Mouse (Mus musculus) embryonic facial prominence, embryonic 12.5 days (tissue): Measurements from ENCODE around the gene Snd1. TPM values are rescaled to one million over a fixed set of nuclear protein-coding genes. Genes with fewer than 3 reads are reported as not detected.

Experiments
- ATAC-seq: fragments of 200-750 bp; cut with Nextera tagmentation; 2 replicates; pipeline ENCODE4 v1.8.0; 2017; ENCODE audit not compliant: insufficient number of reproducible peaks, insufficient read depth, low FRiP score, low TSS enrichment
- H3K27ac ChIP-seq: fragments of 300-500 bp; sonication (generic); 2 replicates; pipeline ENCODE4 v1.5.1; 2016; ENCODE audit warnings: mild to moderate bottlenecking
- H3K27me3 ChIP-seq: fragments of 300-500 bp; sonication (generic); 2 replicates; pipeline ENCODE4 v1.6.1; 2016; ENCODE audit warnings: mild to moderate bottlenecking, moderate library complexity
- H3K36me3 ChIP-seq: fragments of 300-500 bp; sonication (generic); 2 replicates; pipeline ENCODE4 v1.6.1; 2016; ENCODE audit warnings: mild to moderate bottlenecking
- H3K4me1 ChIP-seq: fragments of 300-500 bp; sonication (generic); 2 replicates; pipeline ENCODE4 v1.6.1; 2016
- H3K4me2 ChIP-seq: fragments of 300-500 bp; sonication (generic); replicated peaks from 2 replicates; pipeline ENCODE4 v1.6.1; 2016; ENCODE audit warnings: mild to moderate bottlenecking, moderate library complexity
- H3K4me3 ChIP-seq: fragments of 300-500 bp; sonication (generic); 2 replicates; pipeline ENCODE4 v1.5.1; 2016; ENCODE audit warnings: mild to moderate bottlenecking
- H3K9ac ChIP-seq: fragments of 300-500 bp; sonication (generic); 2 replicates; pipeline ENCODE4 v1.6.1; 2016; ENCODE audit warnings: mild to moderate bottlenecking, moderate library complexity
- H3K9me3 ChIP-seq: fragments of 300-500 bp; sonication (generic); 2 replicates; pipeline ENCODE4 v1.6.1; 2016; ENCODE audit warnings: mild to moderate bottlenecking, moderate library complexity
- WGBS: fragments of 180-500 bp; shearing (Covaris S2); methylation state at CpG from one replicate; pipeline ENCODE4 v1.1.7; 2016; 5-methylcytosine and 5-hydroxymethylcytosine counted together
- polyA plus RNA-seq: library from polyadenylated mRNA; unstranded; fragments of >200 nt; fragmentation: Nextera tagmentation; extraction: Ambion mirVana; gene quantifications from 2 replicates; pipeline ENCODE4 v1.2.1, GENCODE M21; 2016

Snd1 gene
- polyA plus RNA-seq, 1 experiment from 2014 or later: 133 TPM

GRCm38 (mm10) chr6:28856789-28857188, 381.9 kb downstream of the Snd1 start:
- Histone ChIP-seq H3K4me1 (peaks cover 53% of the 10 kb centered on the region), H3K9me3 (no peaks in the 10 kb centered on the region), H3K27ac (no peak overlapping the region), H3K9ac (no peak overlapping the region), H3K27me3 (no peaks in the 10 kb centered on the region), H3K4me2 (no peak overlapping the region), H3K36me3 (no peaks in the 10 kb centered on the region), H3K4me3 (no peak overlapping the region)
- ATAC-seq: no peak
- WGBS: 68% methylated on average over 4 of the region's 4 CpGs

GRCm38 (mm10) chr6:28857198-28858180, 382.6 kb downstream of the Snd1 start:
- Histone ChIP-seq H3K4me1 (peaks cover 48% of the 10 kb centered on the region), H3K27ac (no peak overlapping the region), H3K4me2 (no peak overlapping the region), H3K27me3 (no peaks in the 10 kb centered on the region), H3K9ac (no peak overlapping the region), H3K36me3 (no peaks in the 10 kb centered on the region), H3K4me3 (no peak overlapping the region), H3K9me3 (no peaks in the 10 kb centered on the region)
- 63% methylated on average over 2 of the region's 2 CpGs for WGBS
- no peak for ATAC-seq

GRCm38 (mm10) chr6:28859094-28859493, 384.2 kb downstream of the Snd1 start:
- no peak overlapping the region for H3K9ac ChIP-seq
- H3K4me2 ChIP-seq: no peak overlapping the region
- 91% methylated on average over 2 of the region's 2 CpGs for WGBS
- no peak overlapping the region for H3K27ac ChIP-seq
- no peaks in the 10 kb centered on the region for H3K36me3 ChIP-seq
- no peaks in the 10 kb centered on the region for H3K9me3 ChIP-seq
- peaks cover 35% of the 10 kb centered on the region for H3K4me1 ChIP-seq
- no peak overlapping the region for H3K4me3 ChIP-seq
- ATAC-seq: no peak
- no peaks in the 10 kb centered on the region for H3K27me3 ChIP-seq

- Histone ChIP-seq H3K27ac (no peak overlapping the region), H3K27me3 (no peaks in the 10 kb centered on the region), H3K4me3 (no peak overlapping the region), H3K4me2 (no peak overlapping the region), H3K9me3 (no peaks in the 10 kb centered on the region), H3K4me1 (peaks cover 25% of the 10 kb centered on the region), H3K36me3 (no peaks in the 10 kb centered on the region), H3K9ac (no peak overlapping the region)
- no peak for ATAC-seq
- 39% methylated on average over 2 of the region's 2 CpGs for WGBS
These were observed 385.5 kb downstream of the Snd1 start for GRCm38 (mm10) chr6:28860450-28860849.

DNA sequence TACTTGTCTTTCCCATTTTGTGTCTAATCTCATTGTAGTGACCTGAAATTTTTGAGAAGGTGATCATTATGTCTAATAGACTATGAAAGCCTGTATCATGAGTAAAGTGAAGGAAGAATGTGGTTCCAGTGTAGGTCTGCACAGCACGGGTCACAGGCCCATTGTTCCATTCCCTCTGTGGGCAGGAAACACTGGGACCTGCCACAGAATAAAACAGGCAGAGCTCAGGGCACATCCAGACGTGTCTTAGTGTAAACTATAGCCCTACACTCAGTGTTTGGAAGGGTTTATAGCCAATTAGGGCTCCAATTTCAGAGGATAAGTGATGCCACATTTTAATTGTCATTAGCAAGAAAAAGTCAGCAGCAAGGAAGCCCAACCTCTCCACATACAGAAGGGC, 386.0 kb downstream of the Snd1 start:
- 26% methylated on average over 2 of the region's 2 CpGs for WGBS

DNA sequence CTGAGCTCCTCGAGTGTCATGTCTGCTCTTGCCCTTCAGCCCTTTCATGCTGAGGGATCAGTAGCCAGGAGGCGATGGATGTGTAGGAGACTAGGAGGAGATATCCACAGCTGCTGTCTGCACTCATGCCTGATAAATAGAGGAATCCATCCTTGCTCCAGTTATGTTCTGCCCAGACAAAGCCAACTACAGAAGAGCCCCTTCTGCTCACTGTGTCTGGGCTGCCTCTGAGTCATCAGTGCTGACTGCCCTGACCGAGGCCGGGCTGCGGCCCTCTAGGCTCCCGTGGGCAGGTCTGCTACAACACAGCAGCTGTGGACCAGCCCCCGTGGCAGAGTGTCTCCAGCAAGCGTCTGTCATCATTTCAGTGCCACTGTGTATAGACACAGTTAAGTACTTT, 387.4 kb downstream of the Snd1 start:
- Histone ChIP-seq H3K9ac (no peak overlapping the region), H3K4me3 (no peak overlapping the region)
- ATAC-seq: no peak

More for the DNA sequence above, 386.0 kb downstream of the Snd1 start:
- Histone ChIP-seq H3K4me2 (no peak overlapping the region), H3K4me1 (peaks cover 22% of the 10 kb centered on the region), H3K9me3 (no peaks in the 10 kb centered on the region), H3K4me3 (no peak overlapping the region), H3K36me3 (no peaks in the 10 kb centered on the region), H3K27ac (no peak overlapping the region), H3K9ac (no peak overlapping the region), H3K27me3 (no peaks in the 10 kb centered on the region)
- ATAC-seq: no peak

GRCm38 (mm10) chr6:28864684-28865083, 389.7 kb downstream of the Snd1 start:
- ATAC-seq: no peak
- 37% methylated on average over 5 of the region's 5 CpGs for WGBS
- Histone ChIP-seq H3K9ac (no peak overlapping the region), H3K36me3 (no peaks in the 10 kb centered on the region), H3K9me3 (no peaks in the 10 kb centered on the region), H3K4me1 (peaks cover 20% of the 10 kb centered on the region), H3K4me3 (no peak overlapping the region), H3K4me2 (no peak overlapping the region), H3K27me3 (no peaks in the 10 kb centered on the region), H3K27ac (no peak overlapping the region)

More for the DNA sequence above, 387.4 kb downstream of the Snd1 start:
- H3K4me1 ChIP-seq: peaks cover 20% of the 10 kb centered on the region
- no peaks in the 10 kb centered on the region for H3K27me3 ChIP-seq
- 80% methylated on average over 8 of the region's 8 CpGs for WGBS
- H3K4me2 ChIP-seq: no peak overlapping the region
- no peaks in the 10 kb centered on the region for H3K36me3 ChIP-seq
- no peak overlapping the region for H3K27ac ChIP-seq
- H3K9me3 ChIP-seq: no peaks in the 10 kb centered on the region

DNA sequence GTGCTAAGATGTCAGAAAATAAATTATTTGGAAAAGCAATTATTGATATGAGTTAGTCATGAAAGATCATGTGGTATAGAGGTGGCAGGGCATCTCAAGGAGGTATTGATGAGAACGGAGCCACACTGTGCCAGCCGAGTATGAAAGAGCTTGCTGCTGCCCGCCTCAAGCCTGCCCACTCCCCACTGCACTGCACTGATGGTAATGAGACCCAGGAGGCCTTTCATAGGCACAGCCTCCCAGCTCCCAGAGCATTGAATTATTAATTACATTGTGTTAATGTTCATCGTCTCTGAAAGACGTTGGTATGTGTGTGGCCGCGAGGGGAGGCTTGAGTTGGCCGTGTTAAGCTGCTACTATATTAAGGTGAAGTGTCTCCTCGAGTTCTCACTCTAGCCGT, 390.2 kb downstream of the Snd1 start:
- Histone ChIP-seq H3K4me2 (no peak overlapping the region), H3K27ac (no peak overlapping the region), H3K4me3 (no peak overlapping the region), H3K27me3 (no peaks in the 10 kb centered on the region), H3K36me3 (no peaks in the 10 kb centered on the region), H3K4me1 (peaks cover 20% of the 10 kb centered on the region), H3K9ac (no peak overlapping the region), H3K9me3 (no peaks in the 10 kb centered on the region)
- no peak for ATAC-seq
- 80% methylated on average over 10 of the region's 10 CpGs for WGBS

- no peak overlapping the region for H3K4me2 ChIP-seq
- whole genome bisulfite sequencing: 94% methylated on average over 3 of the region's 3 CpGs
These were observed 391.3 kb downstream of the Snd1 start for GRCm38 (mm10) chr6:28866206-28866605.

GRCm38 (mm10) chr6:28867516-28868251, 392.7 kb downstream of the Snd1 start:
- peaks cover 13% of the 10 kb centered on the region; the same call in 1 of the 2 replicates for H3K4me1 ChIP-seq
- H3K9me3 ChIP-seq: no peaks in the 10 kb centered on the region
- H3K27ac ChIP-seq: no peak overlapping the region
- H3K9ac ChIP-seq: no peak overlapping the region
- H3K4me2 ChIP-seq: no peak overlapping the region
- no peak for ATAC-seq
- WGBS: 42% methylated on average over 2 of the region's 2 CpGs
- no peak overlapping the region for H3K4me3 ChIP-seq
- no peaks in the 10 kb centered on the region for H3K27me3 ChIP-seq
- H3K36me3 ChIP-seq: no peaks in the 10 kb centered on the region

More at GRCm38 (mm10) chr6:28866206-28866605, 391.3 kb downstream of the Snd1 start:
- H3K36me3 ChIP-seq: no peaks in the 10 kb centered on the region
- H3K9ac ChIP-seq: no peak overlapping the region
- ATAC-seq: no peak
- no peak overlapping the region for H3K4me3 ChIP-seq
- H3K27ac ChIP-seq: no peak overlapping the region
- H3K4me1 ChIP-seq: peaks cover 17% of the 10 kb centered on the region
- H3K9me3 ChIP-seq: no peaks in the 10 kb centered on the region
- no peaks in the 10 kb centered on the region for H3K27me3 ChIP-seq

DNA sequence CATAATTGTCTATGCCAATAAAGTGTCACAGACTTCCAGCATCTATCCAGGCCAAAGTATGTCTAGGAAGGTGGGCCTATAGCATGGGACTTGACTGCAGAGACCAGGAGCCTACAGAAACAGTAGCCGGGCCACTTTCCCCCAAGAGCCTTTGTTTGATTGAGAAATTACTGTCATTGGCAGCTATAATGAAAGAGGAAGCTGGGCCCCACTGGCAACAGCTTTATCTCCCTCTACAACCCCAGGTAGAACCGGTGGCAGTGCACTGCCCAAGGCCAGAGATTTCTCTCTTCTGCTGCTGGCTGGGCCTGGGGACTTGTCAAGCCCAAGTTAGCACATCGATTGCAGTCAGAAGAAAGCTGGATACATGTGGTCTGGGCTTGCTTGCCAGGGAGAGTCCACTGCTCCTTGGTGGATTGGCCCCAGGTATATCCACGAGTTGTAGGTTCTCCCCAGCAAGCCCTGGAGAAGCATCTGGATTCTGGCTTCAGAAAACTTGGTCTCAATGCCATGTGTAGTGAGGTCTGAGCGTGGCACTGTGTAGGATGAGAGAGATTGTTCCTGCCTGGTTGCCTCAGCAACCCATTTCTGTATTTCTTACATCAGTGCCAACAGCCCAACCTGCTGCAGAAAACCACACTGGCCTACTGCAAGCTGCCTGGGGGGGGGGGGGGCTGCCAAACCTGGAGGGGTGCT, 396.9 kb downstream of the Snd1 start:
- no peak overlapping the region for H3K27ac ChIP-seq
- WGBS: 84% methylated on average over 5 of the region's 5 CpGs

More for the DNA sequence above, 396.9 kb downstream of the Snd1 start:
- Histone ChIP-seq H3K4me1 (peaks cover 9% of the 10 kb centered on the region; the same call in 1 of the 2 replicates), H3K4me2 (no peak overlapping the region), H3K36me3 (no peaks in the 10 kb centered on the region), H3K9me3 (no peaks in the 10 kb centered on the region), H3K4me3 (no peak overlapping the region), H3K27me3 (no peaks in the 10 kb centered on the region), H3K9ac (no peak overlapping the region)
- no peak for ATAC-seq
